Mouse (Mus musculus): ENCODE results near the gene Wwtr1. TPM values are rescaled to one million over a fixed set of nuclear protein-coding genes. Genes with fewer than 3 reads are reported as not detected.

Wwtr1 gene
- polyA plus RNA-seq (2015; fragmentation: Nextera tagmentation; extraction: Ambion mirVana): 15.5 and 16.2 TPM in 2 replicates

DNA sequence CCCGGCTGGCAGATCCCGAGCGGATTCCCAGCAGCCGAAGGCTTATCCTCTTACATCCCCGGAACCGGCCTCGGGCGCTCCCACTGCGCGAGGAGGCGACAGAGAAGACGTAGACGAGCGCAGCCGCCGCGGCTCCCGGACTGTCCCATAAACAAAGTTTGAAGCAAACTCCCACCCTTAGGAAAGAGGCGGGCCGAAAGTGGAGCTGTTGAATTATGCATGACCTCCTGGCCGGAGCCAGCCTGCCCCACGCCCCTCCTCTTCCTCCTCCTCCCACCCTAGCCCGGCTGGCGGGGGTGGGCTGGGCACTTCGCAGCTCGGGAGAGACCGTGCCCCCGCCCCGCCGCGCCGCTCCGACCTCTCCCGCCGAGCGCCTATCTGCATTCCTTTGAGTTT, at the start of gene Wwtr1:
Wwtr1 (minus strand) TSS at position 251 of the 396 bp plus-strand sequence.
- Histone ChIP-seq H3K9me3 (replicated peaks; ENCODE audit: control insufficient read depth, low read length) (no peaks in the 10 kb centered on the region), H3K36me3 (ENCODE audit: control insufficient read depth, insufficient read depth, low read length) (0 out of 2 replicates have a peak, but pooled peaks cover under 1% of the 10 kb centered on the region), H3K4me3 (replicated peaks; ENCODE audit: low read length) (peak within 1 kb of the TSS; percentile 86), H3K27ac (ENCODE audit: low read length) (peak within 1 kb of the TSS; percentile 95), H3K9ac (ENCODE audit: low read length) (peak within 1 kb of the TSS; percentile 89), H3K27me3 (ENCODE audit: control insufficient read depth, insufficient read depth, low read length) (no peaks in the 10 kb centered on the region), H3K4me2 (ENCODE audit: low read depth, low read length) (peak within 1 kb of the TSS; percentile 66), H3K4me1 (ENCODE audit: control insufficient read depth, insufficient read depth, low read length) (peaks cover 10% of the 10 kb centered on the region)
- WGBS: under 1% methylated on average over 36 of the region's 36 CpGs
- ATAC-seq (ENCODE audit: insufficient read depth, low FRiP score): peak; percentile 96

DNA sequence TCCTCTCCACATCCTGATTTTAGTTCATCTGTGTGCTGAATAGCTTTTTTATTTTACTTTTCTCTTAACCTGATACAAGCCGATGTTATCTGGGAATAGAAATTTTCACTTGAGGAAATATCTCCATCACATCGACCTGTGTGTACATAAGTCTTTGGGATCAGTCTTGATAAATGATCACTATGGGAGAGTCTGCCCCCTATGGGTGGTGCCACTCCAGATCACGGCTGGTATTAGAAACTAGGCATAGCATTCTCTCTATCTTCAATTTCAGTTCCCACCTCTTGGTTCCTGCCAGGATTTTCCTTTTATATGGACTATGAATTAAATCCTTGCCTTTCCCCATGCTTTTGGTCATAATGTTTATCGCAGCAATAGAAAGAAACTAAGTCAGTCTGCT, 44.0 kb upstream of the Wwtr1 start:
- H3K4me2 ChIP-seq (ENCODE audit: low read depth, low read length): no peak overlapping the region
- H3K9me3 ChIP-seq (replicated peaks; ENCODE audit: control insufficient read depth, low read length): no peaks in the 10 kb centered on the region
- no peaks in the 10 kb centered on the region for H3K27me3 ChIP-seq (ENCODE audit: control insufficient read depth, insufficient read depth, low read length)
- H3K36me3 ChIP-seq (ENCODE audit: control insufficient read depth, insufficient read depth, low read length): no peaks in the 10 kb centered on the region
- H3K9ac ChIP-seq (ENCODE audit: low read length): no peak overlapping the region
- H3K4me3 ChIP-seq (replicated peaks; ENCODE audit: low read length): no peak overlapping the region
- no peak overlapping the region for H3K27ac ChIP-seq (ENCODE audit: low read length)
- WGBS: 62% methylated on average over 4 of the region's 4 CpGs
- no peak for ATAC-seq (ENCODE audit: insufficient read depth, low FRiP score)
- H3K4me1 ChIP-seq (ENCODE audit: control insufficient read depth, insufficient read depth, low read length): no peaks in the 10 kb centered on the region

- no peak overlapping the region for H3K4me3 ChIP-seq (replicated peaks; ENCODE audit: low read length)
- H3K9me3 ChIP-seq (replicated peaks; ENCODE audit: control insufficient read depth, low read length): no peaks in the 10 kb centered on the region
- WGBS: 88% methylated on average over 4 of the region's 4 CpGs
- no peaks in the 10 kb centered on the region for H3K27me3 ChIP-seq (ENCODE audit: control insufficient read depth, insufficient read depth, low read length)
- no peak overlapping the region for H3K9ac ChIP-seq (ENCODE audit: low read length)
- H3K27ac ChIP-seq (ENCODE audit: low read length): no peak overlapping the region
- H3K36me3 ChIP-seq (ENCODE audit: control insufficient read depth, insufficient read depth, low read length): no peaks in the 10 kb centered on the region
- ATAC-seq (ENCODE audit: insufficient read depth, low FRiP score): no peak
- no peaks in the 10 kb centered on the region for H3K4me1 ChIP-seq (ENCODE audit: control insufficient read depth, insufficient read depth, low read length)
- no peak overlapping the region for H3K4me2 ChIP-seq (ENCODE audit: low read depth, low read length)
Observed at GRCm38 (mm10) chr3:57615652-57616051, 39.9 kb upstream of the Wwtr1 start.

- Histone ChIP-seq H3K4me1 (ENCODE audit: control insufficient read depth, insufficient read depth, low read length) (no peaks in the 10 kb centered on the region), H3K9me3 (replicated peaks; ENCODE audit: control insufficient read depth, low read length) (no peaks in the 10 kb centered on the region), H3K27me3 (ENCODE audit: control insufficient read depth, insufficient read depth, low read length) (no peaks in the 10 kb centered on the region), H3K9ac (ENCODE audit: low read length) (no peak overlapping the region), H3K4me3 (replicated peaks; ENCODE audit: low read length) (no peak overlapping the region), H3K36me3 (ENCODE audit: control insufficient read depth, insufficient read depth, low read length) (no peaks in the 10 kb centered on the region), H3K27ac (ENCODE audit: low read length) (no peak overlapping the region), H3K4me2 (ENCODE audit: low read depth, low read length) (no peak overlapping the region)
- ATAC-seq (ENCODE audit: insufficient read depth, low FRiP score): no peak
- WGBS: 66% methylated on average over 3 of the region's 3 CpGs
Observed at GRCm38 (mm10) chr3:57612430-57612997, 36.8 kb upstream of the Wwtr1 start.

DNA sequence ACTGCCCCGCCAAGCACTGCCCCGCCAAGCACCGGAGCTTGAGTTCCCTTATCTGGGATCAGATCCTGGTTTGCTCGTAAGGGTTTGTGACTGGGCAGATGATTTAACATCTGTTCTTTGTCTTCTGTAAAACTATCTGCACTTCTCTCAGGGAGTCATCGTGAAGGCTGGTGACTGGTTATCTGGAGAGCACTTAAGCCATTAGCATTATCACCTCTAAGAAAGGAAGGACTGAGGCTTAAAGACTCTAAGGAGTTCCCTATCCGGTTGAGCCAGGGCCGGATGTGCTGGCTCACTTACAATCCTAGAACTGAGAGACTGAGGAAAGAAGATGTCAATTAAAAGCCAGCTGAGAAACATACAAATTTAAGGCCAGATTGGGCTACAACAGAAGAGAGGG, 36.1 kb upstream of the Wwtr1 start:
- Histone ChIP-seq H3K27me3 (ENCODE audit: control insufficient read depth, insufficient read depth, low read length) (no peaks in the 10 kb centered on the region), H3K4me1 (ENCODE audit: control insufficient read depth, insufficient read depth, low read length) (no peaks in the 10 kb centered on the region), H3K9ac (ENCODE audit: low read length) (no peak overlapping the region), H3K4me2 (ENCODE audit: low read depth, low read length) (no peak overlapping the region), H3K4me3 (replicated peaks; ENCODE audit: low read length) (no peak overlapping the region), H3K36me3 (ENCODE audit: control insufficient read depth, insufficient read depth, low read length) (no peaks in the 10 kb centered on the region), H3K27ac (ENCODE audit: low read length) (no peak overlapping the region), H3K9me3 (replicated peaks; ENCODE audit: control insufficient read depth, low read length) (no peaks in the 10 kb centered on the region)
- WGBS: 48% methylated on average over 7 of the region's 7 CpGs
- ATAC-seq (ENCODE audit: insufficient read depth, low FRiP score): no peak

DNA sequence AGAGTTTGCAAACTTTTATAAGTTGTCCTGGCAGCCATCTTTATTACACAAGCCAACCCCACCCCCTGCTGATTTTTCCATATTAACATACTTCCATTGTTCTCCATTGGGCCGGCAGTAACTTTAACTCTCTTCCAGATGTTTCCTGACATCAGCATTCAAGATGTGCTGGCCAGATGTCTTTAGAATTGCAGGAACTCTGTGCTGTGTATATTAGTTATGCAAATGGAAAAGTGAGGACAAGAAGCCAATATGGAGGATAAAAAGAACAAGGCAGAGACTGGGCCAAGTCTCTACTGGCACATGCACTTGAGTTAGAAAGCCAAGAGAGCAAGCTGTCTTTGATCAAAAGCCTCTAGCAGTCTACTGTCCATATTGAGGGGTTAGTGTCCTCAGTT, 28.9 kb upstream of the Wwtr1 start:
- WGBS: 47% methylated on average over 1 of the region's 1 CpGs
- peak; percentile 73 for ATAC-seq (ENCODE audit: insufficient read depth, low FRiP score)

DNA sequence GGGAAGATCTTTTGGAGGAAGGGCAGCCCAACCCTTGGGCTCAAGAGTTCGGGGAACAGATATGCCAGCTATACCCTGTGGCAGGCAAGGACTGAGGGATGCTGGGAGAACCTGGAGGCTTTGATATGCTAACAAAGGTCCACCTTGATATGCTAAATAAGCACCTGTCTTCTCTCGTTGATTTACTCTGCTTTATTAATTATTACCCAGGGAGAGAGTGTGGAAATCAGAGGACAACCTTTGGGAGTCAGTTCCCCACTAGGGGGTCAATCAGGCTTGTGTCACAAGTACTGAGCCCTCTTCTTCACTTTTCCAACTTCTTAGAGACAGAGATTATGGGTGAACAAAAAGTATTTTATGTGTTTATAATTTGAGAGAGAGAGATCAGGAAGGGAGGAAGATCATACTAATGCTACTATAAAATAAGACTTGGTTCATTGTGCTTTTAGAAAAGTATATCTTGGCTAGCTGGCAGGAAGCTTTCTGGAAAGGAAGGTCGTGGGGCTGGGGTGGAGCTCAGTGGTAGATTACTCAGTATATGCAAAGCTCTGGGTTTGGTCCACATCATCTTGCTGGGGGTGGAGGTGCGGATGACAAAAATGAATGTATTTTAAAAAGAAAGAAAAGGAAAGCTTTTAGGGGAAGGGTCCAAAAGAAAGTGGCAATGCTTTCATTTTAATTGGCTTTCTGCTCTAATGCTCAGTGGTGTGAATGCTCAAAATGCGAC, 28.3 kb upstream of the Wwtr1 start:
- Histone ChIP-seq H3K4me1 (ENCODE audit: control insufficient read depth, insufficient read depth, low read length) (no peaks in the 10 kb centered on the region), H3K4me2 (ENCODE audit: low read depth, low read length) (no peak overlapping the region), H3K4me3 (replicated peaks; ENCODE audit: low read length) (no peak overlapping the region), H3K36me3 (ENCODE audit: control insufficient read depth, insufficient read depth, low read length) (no peaks in the 10 kb centered on the region), H3K9me3 (replicated peaks; ENCODE audit: control insufficient read depth, low read length) (no peaks in the 10 kb centered on the region), H3K27me3 (ENCODE audit: control insufficient read depth, insufficient read depth, low read length) (no peaks in the 10 kb centered on the region), H3K27ac (ENCODE audit: low read length) (peak overlapping the region; percentile 16; the same call in 1 of the 2 replicates), H3K9ac (ENCODE audit: low read length) (no peak overlapping the region)
- WGBS: 61% methylated on average over 5 of the region's 5 CpGs
- peak; percentile 40; the same call in 1 of the 2 replicates for ATAC-seq (ENCODE audit: insufficient read depth, low FRiP score)

More for the DNA sequence above, 28.9 kb upstream of the Wwtr1 start:
- Histone ChIP-seq H3K4me2 (ENCODE audit: low read depth, low read length) (no peak overlapping the region), H3K9ac (ENCODE audit: low read length) (no peak overlapping the region), H3K27ac (ENCODE audit: low read length) (peak overlapping the region; percentile 16), H3K9me3 (replicated peaks; ENCODE audit: control insufficient read depth, low read length) (no peaks in the 10 kb centered on the region), H3K4me3 (replicated peaks; ENCODE audit: low read length) (no peak overlapping the region), H3K36me3 (ENCODE audit: control insufficient read depth, insufficient read depth, low read length) (no peaks in the 10 kb centered on the region), H3K4me1 (ENCODE audit: control insufficient read depth, insufficient read depth, low read length) (no peaks in the 10 kb centered on the region), H3K27me3 (ENCODE audit: control insufficient read depth, insufficient read depth, low read length) (no peaks in the 10 kb centered on the region)

DNA sequence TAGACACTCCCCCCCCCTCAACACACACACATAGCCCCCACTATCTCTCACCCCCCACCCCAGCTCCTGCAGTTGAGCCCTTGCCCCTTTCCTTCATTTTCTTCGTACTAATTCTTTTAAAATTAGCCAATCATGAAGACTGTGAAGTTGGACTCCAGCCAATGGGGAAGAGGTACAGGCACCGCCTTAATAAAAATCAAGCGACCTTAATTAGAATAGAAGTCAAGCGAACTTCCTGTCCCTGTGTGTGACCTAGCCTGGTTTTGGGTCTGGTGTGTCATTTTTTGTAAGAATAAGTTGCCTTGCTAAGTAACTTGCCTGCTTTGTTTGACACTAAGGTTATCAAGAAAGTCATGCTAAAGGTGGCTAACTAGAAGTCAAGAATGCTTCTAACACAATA, 26.9 kb upstream of the Wwtr1 start:
- ATAC-seq (ENCODE audit: insufficient read depth, low FRiP score): no peak
- no peak overlapping the region for H3K27ac ChIP-seq (ENCODE audit: low read length)
- no peak overlapping the region for H3K4me2 ChIP-seq (ENCODE audit: low read depth, low read length)
- no peak overlapping the region for H3K4me3 ChIP-seq (replicated peaks; ENCODE audit: low read length)
- no peaks in the 10 kb centered on the region for H3K9me3 ChIP-seq (replicated peaks; ENCODE audit: control insufficient read depth, low read length)
- WGBS: 75% methylated on average over 4 of the region's 4 CpGs
- H3K4me1 ChIP-seq (ENCODE audit: control insufficient read depth, insufficient read depth, low read length): no peaks in the 10 kb centered on the region
- no peaks in the 10 kb centered on the region for H3K27me3 ChIP-seq (ENCODE audit: control insufficient read depth, insufficient read depth, low read length)
- H3K36me3 ChIP-seq (ENCODE audit: control insufficient read depth, insufficient read depth, low read length): no peaks in the 10 kb centered on the region
- no peak overlapping the region for H3K9ac ChIP-seq (ENCODE audit: low read length)

GRCm38 (mm10) chr3:57596566-57596965, 20.9 kb upstream of the Wwtr1 start:
- no peaks in the 10 kb centered on the region for H3K36me3 ChIP-seq (ENCODE audit: control insufficient read depth, insufficient read depth, low read length)
- no peak overlapping the region for H3K4me3 ChIP-seq (replicated peaks; ENCODE audit: low read length)
- H3K4me1 ChIP-seq (ENCODE audit: control insufficient read depth, insufficient read depth, low read length): 0 out of 2 replicates have a peak, but pooled peaks cover 3% of the 10 kb centered on the region
- 0 out of 2 replicates have a peak overlapping the region, but pooled peaks have one; percentile 3 for H3K4me2 ChIP-seq (ENCODE audit: low read depth, low read length)
- H3K9me3 ChIP-seq (replicated peaks; ENCODE audit: control insufficient read depth, low read length): no peaks in the 10 kb centered on the region
- no peak for ATAC-seq (ENCODE audit: insufficient read depth, low FRiP score)
- H3K27me3 ChIP-seq (ENCODE audit: control insufficient read depth, insufficient read depth, low read length): no peaks in the 10 kb centered on the region
- peak overlapping the region; percentile 49; the same call in 1 of the 2 replicates for H3K27ac ChIP-seq (ENCODE audit: low read length)
- no peak overlapping the region for H3K9ac ChIP-seq (ENCODE audit: low read length)
- 23% methylated on average over 7 of the region's 7 CpGs for WGBS

Measured in stomach, embryonic 16.5 days (tissue).